Mouse (Mus musculus): ENCODE data around the gene Gps2. TPM values are rescaled to one million over a fixed set of nuclear protein-coding genes. Genes with fewer than 3 reads are reported as not detected.

Gps2 gene
- polyA plus RNA-seq, 1 experiment from 2014 or later = 55.2 TPM

GRCm38 (mm10) chr11:69883066-69883465, 30.6 kb upstream of the Gps2 start:
- 62% methylated on average over 4 of the region's 4 CpGs for WGBS

DNA sequence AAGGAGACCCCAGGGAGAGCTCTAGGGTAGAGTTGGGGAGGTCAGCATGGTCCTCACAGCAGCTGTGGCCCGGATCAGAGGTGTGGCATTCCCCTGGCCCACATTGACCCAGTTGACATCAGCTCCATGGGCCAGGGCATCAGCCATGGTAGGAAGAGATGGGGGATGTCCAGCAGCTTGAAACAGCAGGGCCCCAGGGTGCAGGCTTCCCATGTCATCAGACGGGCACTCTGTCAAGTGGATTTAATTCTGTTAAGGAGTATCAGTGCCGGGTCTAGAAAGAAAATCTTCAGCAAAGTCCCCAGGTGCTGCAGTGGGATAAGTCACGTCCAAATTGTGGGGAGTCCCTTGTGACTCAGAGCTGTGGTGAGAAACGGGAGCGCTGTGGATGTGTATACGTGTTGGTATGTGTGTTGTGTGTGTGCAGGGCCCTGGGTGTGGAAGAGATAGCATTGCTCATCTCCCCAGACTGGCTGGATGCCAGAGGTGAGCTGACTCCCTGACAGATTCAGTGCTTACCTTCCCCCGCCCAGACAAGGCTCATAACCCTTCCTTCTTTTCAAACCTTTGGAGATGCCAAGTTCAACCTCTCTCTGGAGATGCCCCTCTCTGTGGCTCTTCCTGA, 30.0 kb upstream of the Gps2 start:
- H3K27ac ChIP-seq (ENCODE audit: low read depth, low read length) = no peak overlapping the region
- no peaks in the 10 kb centered on the region for H3K36me3 ChIP-seq (ENCODE audit: control insufficient read depth, insufficient read depth, low read length)
- H3K9ac ChIP-seq (ENCODE audit: low read depth, low read length) = no peak overlapping the region
- H3K4me3 ChIP-seq (ENCODE audit: low read length) = no peak overlapping the region
- no peaks in the 10 kb centered on the region for H3K9me3 ChIP-seq (ENCODE audit: control insufficient read depth, low read length)
- H3K27me3 ChIP-seq (replicated peaks; ENCODE audit: control insufficient read depth, insufficient read depth, low read length) = 0 out of 2 replicates have a peak, but pooled peaks cover 6% of the 10 kb centered on the region
- H3K4me2 ChIP-seq (ENCODE audit: low read length) = no peak overlapping the region
- WGBS = 86% methylated on average over 8 of the region's 8 CpGs
- H3K4me1 ChIP-seq (ENCODE audit: control insufficient read depth, insufficient read depth, low read depth, low read length) = peaks cover 3% of the 10 kb centered on the region; the same call in 1 of the 2 replicates
- no peak for ATAC-seq

More at GRCm38 (mm10) chr11:69883066-69883465, 30.6 kb upstream of the Gps2 start:
- no peaks in the 10 kb centered on the region for H3K9me3 ChIP-seq (ENCODE audit: control insufficient read depth, low read length)
- H3K27me3 ChIP-seq (replicated peaks; ENCODE audit: control insufficient read depth, insufficient read depth, low read length) = 0 out of 2 replicates have a peak, but pooled peaks cover 6% of the 10 kb centered on the region
- H3K27ac ChIP-seq (ENCODE audit: low read depth, low read length) = no peak overlapping the region
- H3K4me3 ChIP-seq (ENCODE audit: low read length) = no peak overlapping the region
- peaks cover 3% of the 10 kb centered on the region; the same call in 1 of the 2 replicates for H3K4me1 ChIP-seq (ENCODE audit: control insufficient read depth, insufficient read depth, low read depth, low read length)
- ATAC-seq = no peak
- no peaks in the 10 kb centered on the region for H3K36me3 ChIP-seq (ENCODE audit: control insufficient read depth, insufficient read depth, low read length)
- no peak overlapping the region for H3K4me2 ChIP-seq (ENCODE audit: low read length)
- no peak overlapping the region for H3K9ac ChIP-seq (ENCODE audit: low read depth, low read length)

- no peak for ATAC-seq
- H3K36me3 ChIP-seq (ENCODE audit: control insufficient read depth, insufficient read depth, low read length) = no peaks in the 10 kb centered on the region
- 85% methylated on average over 9 of the region's 9 CpGs for WGBS
Measured at GRCm38 (mm10) chr11:69884240-69884639, 29.4 kb upstream of the Gps2 start.

DNA sequence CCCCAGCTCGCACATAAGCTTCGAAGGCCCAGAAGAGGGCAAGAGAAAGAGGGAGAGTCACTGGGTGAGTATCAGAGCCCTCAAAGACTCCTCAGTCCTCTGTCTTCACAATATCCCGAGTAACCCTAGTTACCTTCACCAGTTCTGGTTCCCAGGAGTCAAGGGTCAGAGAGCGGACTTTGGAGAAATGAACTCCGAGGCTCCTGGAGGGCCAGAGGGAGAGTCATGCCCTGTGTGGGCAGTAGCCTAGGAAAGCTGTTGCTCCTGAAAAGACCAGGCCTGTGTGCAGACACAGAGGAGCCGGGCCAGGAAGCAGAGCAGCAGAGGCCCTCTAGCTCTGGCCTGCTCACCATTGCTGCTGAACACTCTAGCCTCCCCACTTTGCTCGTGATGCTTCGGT, 29.0 kb upstream of the Gps2 start:
- Histone ChIP-seq H3K9ac (ENCODE audit: low read depth, low read length) (no peak overlapping the region), H3K27me3 (replicated peaks; ENCODE audit: control insufficient read depth, insufficient read depth, low read length) (0 out of 2 replicates have a peak, but pooled peaks cover 6% of the 10 kb centered on the region), H3K4me1 (ENCODE audit: control insufficient read depth, insufficient read depth, low read depth, low read length) (0 out of 2 replicates have a peak, but pooled peaks cover 3% of the 10 kb centered on the region), H3K4me2 (ENCODE audit: low read length) (no peak overlapping the region), H3K36me3 (ENCODE audit: control insufficient read depth, insufficient read depth, low read length) (no peaks in the 10 kb centered on the region), H3K4me3 (ENCODE audit: low read length) (no peak overlapping the region), H3K27ac (ENCODE audit: low read depth, low read length) (no peak overlapping the region), H3K9me3 (ENCODE audit: control insufficient read depth, low read length) (no peaks in the 10 kb centered on the region)
- ATAC-seq = no peak
- 76% methylated on average over 8 of the region's 8 CpGs for WGBS

More at GRCm38 (mm10) chr11:69884240-69884639, 29.4 kb upstream of the Gps2 start:
- no peak overlapping the region for H3K27ac ChIP-seq (ENCODE audit: low read depth, low read length)
- peaks cover 3% of the 10 kb centered on the region; the same call in 1 of the 2 replicates for H3K4me1 ChIP-seq (ENCODE audit: control insufficient read depth, insufficient read depth, low read depth, low read length)
- no peaks in the 10 kb centered on the region for H3K9me3 ChIP-seq (ENCODE audit: control insufficient read depth, low read length)
- H3K9ac ChIP-seq (ENCODE audit: low read depth, low read length) = no peak overlapping the region
- 0 out of 2 replicates have a peak, but pooled peaks cover 6% of the 10 kb centered on the region for H3K27me3 ChIP-seq (replicated peaks; ENCODE audit: control insufficient read depth, insufficient read depth, low read length)
- no peak overlapping the region for H3K4me2 ChIP-seq (ENCODE audit: low read length)
- H3K4me3 ChIP-seq (ENCODE audit: low read length) = no peak overlapping the region

DNA sequence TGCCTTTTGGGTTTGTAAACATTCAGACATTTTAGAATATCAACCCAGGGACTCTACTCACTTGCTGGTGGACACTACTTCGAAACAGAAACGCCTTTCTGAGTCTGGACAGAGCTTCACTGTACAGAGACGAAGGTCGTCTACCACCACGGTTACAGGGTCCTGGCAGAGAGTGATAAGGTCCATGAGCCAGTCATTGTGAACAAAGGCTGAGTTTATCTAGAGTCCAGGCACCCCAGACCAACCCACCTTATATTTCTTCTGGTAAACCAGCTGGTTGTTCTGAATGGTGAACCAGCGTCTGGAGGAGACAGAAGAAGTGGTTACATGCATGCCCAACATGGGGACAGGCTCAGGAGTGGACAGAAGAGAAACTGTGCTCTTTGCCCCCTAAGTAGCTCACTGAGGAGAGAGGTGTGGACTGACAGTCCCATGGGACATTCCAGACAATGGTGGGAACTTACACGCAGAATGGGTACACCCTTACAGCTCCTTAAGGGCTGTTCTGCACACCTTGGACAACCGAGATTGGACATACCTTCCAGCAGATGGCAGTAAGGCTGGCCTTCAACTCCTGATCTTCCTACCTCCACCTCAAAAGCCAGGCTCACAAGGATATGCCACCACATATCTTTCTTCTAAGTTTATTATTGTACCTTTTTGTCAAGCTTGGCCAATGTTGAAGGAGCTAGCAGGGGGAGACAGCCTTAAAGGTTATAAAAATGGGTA, 26.6 kb upstream of the Gps2 start:
- H3K27ac ChIP-seq (ENCODE audit: low read depth, low read length) = no peak overlapping the region
- WGBS = 82% methylated on average over 8 of the region's 8 CpGs
- no peaks in the 10 kb centered on the region for H3K36me3 ChIP-seq (ENCODE audit: control insufficient read depth, insufficient read depth, low read length)
- no peaks in the 10 kb centered on the region for H3K4me1 ChIP-seq (ENCODE audit: control insufficient read depth, insufficient read depth, low read depth, low read length)
- H3K4me2 ChIP-seq (ENCODE audit: low read length) = no peak overlapping the region
- H3K9me3 ChIP-seq (ENCODE audit: control insufficient read depth, low read length) = no peaks in the 10 kb centered on the region
- H3K4me3 ChIP-seq (ENCODE audit: low read length) = no peak overlapping the region
- ATAC-seq = no peak
- H3K27me3 ChIP-seq (replicated peaks; ENCODE audit: control insufficient read depth, insufficient read depth, low read length) = no peaks in the 10 kb centered on the region
- no peak overlapping the region for H3K9ac ChIP-seq (ENCODE audit: low read depth, low read length)

DNA sequence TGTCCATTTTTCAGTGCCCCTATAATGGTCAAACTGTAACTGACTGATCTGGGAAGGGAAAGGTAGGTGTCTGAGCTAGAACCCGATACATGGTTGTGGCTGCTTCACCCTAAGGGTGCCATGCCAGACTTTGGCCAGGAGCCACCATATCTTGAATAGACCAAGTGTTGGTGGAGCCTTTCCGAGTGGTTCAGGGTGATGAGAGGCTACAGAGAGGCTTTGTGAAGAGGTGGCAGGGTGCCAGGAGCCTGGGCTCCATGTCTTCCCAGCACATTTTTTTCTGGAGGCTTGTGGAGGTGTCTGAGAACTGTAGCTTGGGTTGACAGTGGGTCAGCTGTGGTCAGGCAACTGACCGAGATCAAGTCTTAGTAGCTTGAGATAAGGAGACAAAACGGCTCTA, 22.2 kb upstream of the Gps2 start:
- Histone ChIP-seq H3K4me1 (ENCODE audit: control insufficient read depth, insufficient read depth, low read depth, low read length) (no peaks in the 10 kb centered on the region), H3K36me3 (ENCODE audit: control insufficient read depth, insufficient read depth, low read length) (no peaks in the 10 kb centered on the region), H3K4me2 (ENCODE audit: low read length) (no peak overlapping the region), H3K9me3 (ENCODE audit: control insufficient read depth, low read length) (no peaks in the 10 kb centered on the region), H3K27ac (ENCODE audit: low read depth, low read length) (no peak overlapping the region), H3K27me3 (replicated peaks; ENCODE audit: control insufficient read depth, insufficient read depth, low read length) (no peaks in the 10 kb centered on the region), H3K4me3 (ENCODE audit: low read length) (no peak overlapping the region), H3K9ac (ENCODE audit: low read depth, low read length) (no peak overlapping the region)
- ATAC-seq = 0 out of 2 replicates have a peak, but pooled peaks have one; percentile 34
- WGBS = 57% methylated on average over 4 of the region's 4 CpGs

DNA sequence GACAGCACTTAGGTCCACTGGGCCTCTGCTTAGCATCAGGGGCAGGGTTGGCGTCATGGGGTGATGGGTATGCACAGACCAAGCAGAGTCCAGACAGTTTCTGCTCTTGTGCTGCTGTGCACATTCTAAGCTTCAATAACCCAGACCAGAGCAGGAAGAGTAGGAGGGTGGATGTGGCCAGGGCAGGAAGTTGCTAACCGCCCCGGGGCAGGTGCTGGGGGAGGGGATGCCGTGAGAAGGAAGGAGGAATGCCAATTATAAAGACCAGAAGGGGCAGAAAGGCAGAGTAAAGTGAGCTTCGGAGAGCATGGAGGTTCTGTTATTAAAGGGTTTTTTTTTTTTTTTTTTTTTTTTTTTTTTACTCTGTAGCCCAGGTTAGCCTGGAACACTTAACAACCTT, 19.0 kb upstream of the Gps2 start:
- H3K36me3 ChIP-seq (ENCODE audit: control insufficient read depth, insufficient read depth, low read length) = no peaks in the 10 kb centered on the region
- no peak overlapping the region for H3K27ac ChIP-seq (ENCODE audit: low read depth, low read length)
- H3K4me1 ChIP-seq (ENCODE audit: control insufficient read depth, insufficient read depth, low read depth, low read length) = peaks cover 5% of the 10 kb centered on the region
- WGBS = 87% methylated on average over 5 of the region's 5 CpGs
- H3K9me3 ChIP-seq (ENCODE audit: control insufficient read depth, low read length) = no peaks in the 10 kb centered on the region
- H3K4me3 ChIP-seq (ENCODE audit: low read length) = no peak overlapping the region
- no peaks in the 10 kb centered on the region for H3K27me3 ChIP-seq (replicated peaks; ENCODE audit: control insufficient read depth, insufficient read depth, low read length)
- ATAC-seq = no peak
- H3K9ac ChIP-seq (ENCODE audit: low read depth, low read length) = no peak overlapping the region
- H3K4me2 ChIP-seq (ENCODE audit: low read length) = no peak overlapping the region

DNA sequence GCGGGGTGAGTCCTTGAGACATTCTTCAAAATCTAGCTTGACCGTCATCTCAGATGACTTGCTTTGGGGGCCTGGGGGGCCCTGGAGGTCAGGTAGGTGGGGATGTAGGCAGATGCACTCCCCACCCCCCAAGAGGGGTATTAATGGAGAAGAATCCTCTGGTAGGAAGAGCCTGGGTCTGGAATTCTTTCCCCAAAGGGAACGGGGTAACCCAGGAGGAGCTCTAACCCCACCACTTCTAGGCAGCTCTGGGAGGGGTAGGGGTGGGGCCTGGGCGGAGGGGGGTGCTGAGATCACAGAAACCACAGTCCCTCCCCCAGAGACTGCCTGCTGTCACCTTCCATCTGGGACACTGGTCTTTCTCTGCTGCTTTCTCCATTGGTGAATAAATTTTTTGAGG, 18.4 kb upstream of the Gps2 start, which contains the start of gene Acap1:
Acap1 (minus strand) TSS at position 249 of the 400 bp plus-strand sequence.
- Histone ChIP-seq H3K4me2 (ENCODE audit: low read length) (no peak within 1 kb of the TSS), H3K4me3 (ENCODE audit: low read length) (no peak within 1 kb of the TSS), H3K9me3 (ENCODE audit: control insufficient read depth, low read length) (no peaks in the 10 kb centered on the region), H3K27me3 (replicated peaks; ENCODE audit: control insufficient read depth, insufficient read depth, low read length) (no peaks in the 10 kb centered on the region), H3K9ac (ENCODE audit: low read depth, low read length) (no peak within 1 kb of the TSS), H3K27ac (ENCODE audit: low read depth, low read length) (no peak within 1 kb of the TSS), H3K36me3 (ENCODE audit: control insufficient read depth, insufficient read depth, low read length) (no peaks in the 10 kb centered on the region), H3K4me1 (ENCODE audit: control insufficient read depth, insufficient read depth, low read depth, low read length) (peaks cover 7% of the 10 kb centered on the region)
- no peak for ATAC-seq
- 81% methylated on average over 4 of the region's 4 CpGs for WGBS

- Histone ChIP-seq H3K4me2 (ENCODE audit: low read length) (peak overlapping the region; percentile 88), H3K36me3 (ENCODE audit: control insufficient read depth, insufficient read depth, low read length) (peaks cover 9% of the 10 kb centered on the region), H3K9ac (ENCODE audit: low read depth, low read length) (peak overlapping the region; percentile 94), H3K27ac (ENCODE audit: low read depth, low read length) (no peak overlapping the region), H3K9me3 (ENCODE audit: control insufficient read depth, low read length) (no peaks in the 10 kb centered on the region), H3K4me1 (ENCODE audit: control insufficient read depth, insufficient read depth, low read depth, low read length) (peaks cover 17% of the 10 kb centered on the region), H3K27me3 (replicated peaks; ENCODE audit: control insufficient read depth, insufficient read depth, low read length) (no peaks in the 10 kb centered on the region), H3K4me3 (ENCODE audit: low read length) (peak overlapping the region; percentile 92)
- 25% methylated on average over 4 of the region's 4 CpGs for WGBS
- ATAC-seq = no peak
Measured at GRCm38 (mm10) chr11:69899870-69900269, 13.8 kb upstream of the Gps2 start.

All from hindbrain, embryonic 16.5 days (tissue).